Mouse (Mus musculus) midbrain, embryonic 16.5 days (tissue): ENCODE results near the gene Krt16. TPM values are rescaled to one million over a fixed set of nuclear protein-coding genes. Genes with fewer than 3 reads are reported as not detected.

Experiments
- ATAC-seq: fragments of 200-750 bp; cut with Nextera tagmentation; 2 replicates; pipeline ENCODE4 v1.8.0; 2017; ENCODE audit warnings: moderate TSS enrichment
- H3K27ac ChIP-seq: fragments of 300-500 bp; sonication (generic); 2 replicates; pipeline ENCODE4 v1.5.1; 2014; ENCODE audit warnings: mild to moderate bottlenecking, low read length, mixed read lengths
- H3K27me3 ChIP-seq: fragments of 300-500 bp; sonication (generic); 2 replicates; pipeline ENCODE4 v1.6.1; 2014; ENCODE audit warnings: low read depth, low read length, mixed read lengths; ENCODE audit not compliant: control insufficient read depth, insufficient read depth
- H3K36me3 ChIP-seq: fragments of 300-500 bp; sonication (generic); 2 replicates; pipeline ENCODE4 v1.6.1; 2014; ENCODE audit warnings: mild to moderate bottlenecking, low read length, moderate library complexity, mixed read lengths; ENCODE audit not compliant: control insufficient read depth, insufficient read depth
- H3K4me1 ChIP-seq: fragments of 300-500 bp; sonication (generic); 2 replicates; pipeline ENCODE4 v1.6.1; 2014; ENCODE audit warnings: mild to moderate bottlenecking, low read length, mixed read lengths; ENCODE audit not compliant: control insufficient read depth, insufficient read depth
- H3K4me2 ChIP-seq: fragments of 300-500 bp; sonication (generic); 2 replicates; pipeline ENCODE4 v1.6.1; 2014; ENCODE audit warnings: mild to moderate bottlenecking, low read length, mixed read lengths
- H3K4me3 ChIP-seq: fragments of 300-500 bp; sonication (generic); 2 replicates; pipeline ENCODE4 v1.5.1; 2014; ENCODE audit warnings: low read depth, mild to moderate bottlenecking, low read length, moderate library complexity, mixed read lengths
- H3K9ac ChIP-seq: fragments of 300-500 bp; sonication (generic); 2 replicates; pipeline ENCODE4 v1.6.1; 2014; ENCODE audit warnings: low read depth, low read length, mixed read lengths
- H3K9me3 ChIP-seq: fragments of 300-500 bp; sonication (generic); replicated peaks from 2 replicates; pipeline ENCODE4 v1.6.1; 2014; ENCODE audit warnings: mild to moderate bottlenecking, low read length, mixed read lengths; ENCODE audit not compliant: control insufficient read depth, poor library complexity, severe bottlenecking
- WGBS: fragments of 180-500 bp; shearing (Covaris S2); extraction: QIAGEN DNeasy Blood & Tissue Kit; methylation state at CpG from one replicate; pipeline ENCODE4 v1.1.7; 2014; 5-methylcytosine and 5-hydroxymethylcytosine counted together
- polyA plus RNA-seq: library from polyadenylated mRNA; unstranded; fragments of >200 nt; fragmentation: Nextera tagmentation; extraction: Ambion mirVana; gene quantifications from 2 replicates; pipeline ENCODE4 v1.2.1, GENCODE M21; 2015

The Krt16 gene
- not detected in 2 replicates for polyA plus RNA-seq

DNA sequence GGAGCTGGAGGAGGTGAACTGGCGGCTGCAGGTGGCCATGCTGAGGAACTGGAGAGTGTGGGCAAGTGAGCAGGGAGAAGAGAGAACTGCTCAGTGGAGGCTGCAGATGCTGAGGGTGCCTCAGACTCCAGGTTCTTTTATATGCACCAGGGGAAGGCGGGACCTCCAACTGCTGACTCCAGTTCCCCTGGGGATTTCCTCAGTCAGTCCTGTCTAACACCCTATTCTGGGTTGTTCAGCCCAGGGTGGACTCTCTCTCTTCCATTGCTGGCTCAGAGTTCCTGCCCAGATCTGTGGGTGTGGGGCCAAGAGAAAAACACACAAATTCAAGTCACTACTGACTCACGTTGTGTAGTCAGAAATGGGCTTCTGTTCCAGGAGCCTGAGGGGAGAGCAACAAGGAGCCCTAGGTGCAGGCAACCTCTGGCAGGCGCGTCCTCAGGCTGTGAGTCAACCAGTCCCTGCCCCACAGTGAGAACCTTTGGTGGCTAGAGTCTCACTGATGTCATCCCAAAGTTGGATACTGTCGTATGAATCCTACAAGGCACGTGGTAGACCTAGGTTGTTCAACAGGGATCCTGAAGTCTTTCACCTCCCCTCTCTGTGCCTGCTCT, at the start of gene Krt16:
Krt16 (minus strand) TSS at position 51 of the 614 bp plus-strand sequence.
- no peaks in the 10 kb centered on the region for H3K4me1 ChIP-seq
- no peaks in the 10 kb centered on the region for H3K36me3 ChIP-seq
- no peak within 1 kb of the TSS for H3K4me3 ChIP-seq
- no peak within 1 kb of the TSS for H3K27ac ChIP-seq
- ATAC-seq, result no peak
- H3K4me2 ChIP-seq, result no peak within 1 kb of the TSS
- no peaks in the 10 kb centered on the region for H3K27me3 ChIP-seq
- no peaks in the 10 kb centered on the region for H3K9me3 ChIP-seq
- 87% methylated on average over 7 of the region's 7 CpGs for WGBS
- no peak within 1 kb of the TSS for H3K9ac ChIP-seq

DNA sequence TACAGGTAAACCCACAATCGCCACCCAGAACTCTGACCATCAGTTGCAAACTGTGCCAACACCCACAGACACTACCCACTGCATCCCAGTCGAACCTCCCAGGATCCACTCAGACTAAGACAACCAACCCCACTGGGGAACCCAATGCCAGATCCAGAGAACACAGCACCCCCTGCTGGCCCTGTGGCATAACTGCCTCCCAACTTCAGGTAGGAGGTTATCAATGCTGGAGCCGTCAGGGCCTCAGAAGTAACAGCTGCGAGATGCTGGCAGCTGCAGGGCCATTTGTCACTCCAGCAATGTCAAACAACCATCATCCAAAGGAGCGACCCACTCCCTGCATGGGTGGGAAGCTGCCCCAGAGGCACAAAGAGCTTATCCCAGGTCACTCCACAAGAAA, 49.1 kb upstream of the Krt16 start:
- Histone ChIP-seq H3K27ac (no peak overlapping the region), H3K36me3 (no peaks in the 10 kb centered on the region), H3K4me2 (peak overlapping the region; percentile 44), H3K4me3 (peak overlapping the region; percentile 20; the same call in 1 of the 2 replicates), H3K9ac (peak overlapping the region; percentile 28; the same call in 1 of the 2 replicates), H3K9me3 (no peaks in the 10 kb centered on the region), H3K4me1 (0 out of 2 replicates have a peak, but pooled peaks cover 4% of the 10 kb centered on the region), H3K27me3 (no peaks in the 10 kb centered on the region)
- 48% methylated on average over 5 of the region's 5 CpGs for WGBS
- ATAC-seq, result no peak

DNA sequence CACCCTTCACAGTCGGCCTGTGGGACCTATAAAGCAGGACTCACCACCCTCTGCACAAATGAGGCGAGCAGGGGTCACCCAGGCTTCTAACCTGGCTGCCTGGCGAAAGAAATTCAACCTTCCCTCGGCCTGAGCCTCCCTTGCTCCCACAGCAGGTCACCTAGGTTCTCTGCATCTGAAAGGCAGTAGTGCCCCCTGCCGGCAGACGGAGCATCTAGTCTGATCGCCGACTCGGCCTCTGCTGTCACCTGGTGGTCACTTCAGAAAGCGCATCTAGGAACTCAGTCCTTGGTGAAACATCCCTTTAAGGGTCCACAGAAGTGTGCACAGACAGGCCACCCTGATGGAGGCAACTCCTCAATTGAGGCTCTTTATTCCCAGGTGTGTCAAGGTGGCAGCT, 46.6 kb upstream of the Krt16 start:
- 4% methylated on average over 10 of the region's 10 CpGs for WGBS
- H3K4me2 ChIP-seq, result peak overlapping the region; percentile 31; the same call in 1 of the 2 replicates

GRCm38 (mm10) chr11:100292884-100293283, 44.2 kb upstream of the Krt16 start:
- no peaks in the 10 kb centered on the region for H3K36me3 ChIP-seq
- H3K27ac ChIP-seq, result no peak overlapping the region
- H3K27me3 ChIP-seq, result no peaks in the 10 kb centered on the region
- no peak for ATAC-seq
- H3K4me1 ChIP-seq, result 0 out of 2 replicates have a peak, but pooled peaks cover 2% of the 10 kb centered on the region
- H3K9ac ChIP-seq, result no peak overlapping the region
- no peak overlapping the region for H3K4me2 ChIP-seq
- 48% methylated on average over 6 of the region's 6 CpGs for WGBS
- no peaks in the 10 kb centered on the region for H3K9me3 ChIP-seq
- no peak overlapping the region for H3K4me3 ChIP-seq

More for the DNA sequence above, 46.6 kb upstream of the Krt16 start:
- ATAC-seq, result peak; percentile 33; the same call in 1 of the 2 replicates
- H3K27me3 ChIP-seq, result no peaks in the 10 kb centered on the region
- no peak overlapping the region for H3K27ac ChIP-seq
- no peaks in the 10 kb centered on the region for H3K36me3 ChIP-seq
- 0 out of 2 replicates have a peak, but pooled peaks cover 4% of the 10 kb centered on the region for H3K4me1 ChIP-seq
- H3K4me3 ChIP-seq, result no peak overlapping the region
- no peak overlapping the region for H3K9ac ChIP-seq
- no peaks in the 10 kb centered on the region for H3K9me3 ChIP-seq

GRCm38 (mm10) chr11:100290235-100290634, 41.5 kb upstream of the Krt16 start:
- no peaks in the 10 kb centered on the region for H3K36me3 ChIP-seq
- no peaks in the 10 kb centered on the region for H3K9me3 ChIP-seq
- H3K4me2 ChIP-seq, result no peak overlapping the region
- H3K4me1 ChIP-seq, result 0 out of 2 replicates have a peak, but pooled peaks cover 1% of the 10 kb centered on the region
- no peak overlapping the region for H3K4me3 ChIP-seq
- no peak for ATAC-seq
- WGBS, result 49% methylated on average over 5 of the region's 5 CpGs
- no peaks in the 10 kb centered on the region for H3K27me3 ChIP-seq
- no peak overlapping the region for H3K27ac ChIP-seq
- H3K9ac ChIP-seq, result no peak overlapping the region

GRCm38 (mm10) chr11:100288942-100289341, 40.2 kb upstream of the Krt16 start:
- Histone ChIP-seq H3K36me3 (no peaks in the 10 kb centered on the region), H3K4me2 (no peak overlapping the region), H3K9ac (no peak overlapping the region), H3K27ac (no peak overlapping the region), H3K27me3 (no peaks in the 10 kb centered on the region), H3K9me3 (no peaks in the 10 kb centered on the region), H3K4me3 (no peak overlapping the region), H3K4me1 (no peaks in the 10 kb centered on the region)
- no peak for ATAC-seq
- 88% methylated on average over 5 of the region's 6 CpGs for WGBS

- WGBS, result 32% methylated on average over 10 of the region's 10 CpGs
- Histone ChIP-seq H3K9me3 (no peaks in the 10 kb centered on the region), H3K4me2 (no peak overlapping the region), H3K27me3 (no peaks in the 10 kb centered on the region), H3K4me1 (no peaks in the 10 kb centered on the region), H3K36me3 (no peaks in the 10 kb centered on the region), H3K27ac (no peak overlapping the region), H3K9ac (no peak overlapping the region), H3K4me3 (no peak overlapping the region)
- no peak for ATAC-seq
Observed at GRCm38 (mm10) chr11:100287024-100287423, 38.3 kb upstream of the Krt16 start.

DNA sequence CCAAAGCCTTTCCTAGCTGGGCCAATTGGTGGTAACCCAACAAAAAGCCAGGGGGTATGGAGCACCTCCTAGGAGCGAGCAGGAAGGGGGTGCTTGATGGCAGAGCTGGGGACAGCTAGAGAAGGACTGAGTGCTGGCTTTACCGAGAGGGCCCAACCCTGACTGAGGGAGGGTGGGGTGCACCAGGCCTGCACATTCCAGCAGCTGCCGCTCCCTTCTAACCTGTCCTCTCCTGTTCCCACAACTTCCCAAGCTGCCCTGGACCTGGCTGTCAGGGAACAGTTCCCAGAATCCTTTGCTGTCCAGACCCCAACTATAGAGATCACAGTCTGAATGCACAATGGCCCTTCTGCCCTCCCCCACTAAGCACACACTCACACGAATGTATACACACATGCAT, 36.3 kb upstream of the Krt16 start:
- Histone ChIP-seq H3K36me3 (no peaks in the 10 kb centered on the region), H3K4me2 (no peak overlapping the region), H3K9me3 (no peaks in the 10 kb centered on the region), H3K27ac (no peak overlapping the region), H3K4me3 (no peak overlapping the region), H3K4me1 (no peaks in the 10 kb centered on the region), H3K9ac (no peak overlapping the region), H3K27me3 (no peaks in the 10 kb centered on the region)
- ATAC-seq, result no peak
- WGBS, result 82% methylated on average over 4 of the region's 4 CpGs

DNA sequence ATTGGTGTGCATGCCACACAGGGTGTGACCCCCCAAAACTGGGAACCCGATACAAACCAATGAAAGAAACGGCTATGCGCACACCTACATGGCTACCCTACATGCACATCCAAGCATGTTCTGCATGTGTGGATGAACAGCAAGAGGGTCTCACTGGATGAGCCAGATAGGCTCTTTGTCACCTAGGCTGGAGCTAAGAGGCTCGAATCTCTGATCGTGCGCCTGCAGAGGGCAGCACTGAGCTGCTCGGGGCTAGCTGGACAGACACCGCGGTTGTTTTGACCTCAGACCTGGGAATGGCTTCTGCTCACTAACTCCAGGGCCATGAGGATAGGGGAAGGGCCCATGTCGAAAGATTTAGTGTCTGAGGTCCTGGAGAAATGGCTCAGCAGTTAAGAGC, 33.8 kb upstream of the Krt16 start:
- WGBS, result 21% methylated on average over 10 of the region's 10 CpGs
- no peaks in the 10 kb centered on the region for H3K9me3 ChIP-seq
- H3K27me3 ChIP-seq, result no peaks in the 10 kb centered on the region
- H3K4me3 ChIP-seq, result no peak overlapping the region
- H3K4me1 ChIP-seq, result no peaks in the 10 kb centered on the region
- no peak overlapping the region for H3K9ac ChIP-seq
- no peak overlapping the region for H3K4me2 ChIP-seq
- no peaks in the 10 kb centered on the region for H3K36me3 ChIP-seq
- no peak overlapping the region for H3K27ac ChIP-seq
- peak; percentile 22; the same call in 1 of the 2 replicates for ATAC-seq
